Mouse (Mus musculus) kidney, postnatal 0 days (tissue): ENCODE measurements around the gene Cd247. TPM values are rescaled to one million over a fixed set of nuclear protein-coding genes. Genes with fewer than 3 reads are reported as not detected.
"Not testable (repeated sequence)": the region's sequence is repeated elsewhere in the genome, so short reads cannot be mapped to it uniquely, and the experiment has no call there.

Source experiments
- ATAC-seq: fragments of 200-750 bp; cut with Nextera tagmentation; replicated peaks from 2 replicates; pipeline ENCODE4 v1.8.0; 2017; ENCODE audit warnings: low read depth, moderate number of reproducible peaks, moderate TSS enrichment, moderate library complexity; ENCODE audit not compliant: low FRiP score
- DNase-seq: peaks from one replicate; pipeline ENCODE4 v3.0.0-alpha.2; 2016; ENCODE audit warnings: low spot score
- H3K27ac ChIP-seq: fragments of 300-500 bp; sonication (generic); 2 replicates; pipeline ENCODE4 v1.5.1; 2014; ENCODE audit warnings: mild to moderate bottlenecking
- H3K27me3 ChIP-seq: fragments of 300-500 bp; sonication (generic); 2 replicates; pipeline ENCODE4 v1.6.1; 2014; ENCODE audit warnings: low read length, mixed read lengths; ENCODE audit not compliant: insufficient read depth
- H3K36me3 ChIP-seq: fragments of 300-500 bp; sonication (generic); 2 replicates; pipeline ENCODE4 v1.6.1; 2014; ENCODE audit warnings: low read length, mixed read lengths; ENCODE audit not compliant: insufficient read depth
- H3K4me1 ChIP-seq: fragments of 300-500 bp; sonication (generic); replicated peaks from 2 replicates; pipeline ENCODE4 v1.6.1; 2014; ENCODE audit warnings: antibody characterized with exemption, low read length, mixed read lengths; ENCODE audit not compliant: insufficient read depth
- H3K4me2 ChIP-seq: fragments of 300-500 bp; sonication (generic); 2 replicates; pipeline ENCODE4 v1.6.1; 2014; ENCODE audit warnings: mild to moderate bottlenecking, low read length, moderate library complexity, mixed read lengths
- H3K4me3 ChIP-seq: fragments of 300-500 bp; sonication (generic); replicated peaks from 2 replicates; pipeline ENCODE4 v1.5.1; 2014; ENCODE audit warnings: low read depth, low read length
- H3K9ac ChIP-seq: fragments of 300-500 bp; sonication (generic); 2 replicates; pipeline ENCODE4 v1.6.1; 2014; ENCODE audit warnings: low read depth, low read length
- H3K9me3 ChIP-seq: fragments of 300-500 bp; sonication (generic); replicated peaks from 2 replicates; pipeline ENCODE4 v1.6.1; 2016; ENCODE audit warnings: low read length, inconsistent platforms, mixed read lengths
- CTCF ChIP-seq: IDR thresholded peaks from 2 replicates; pipeline ENCODE4 v1.5.1; 2016; ENCODE audit warnings: antibody characterized with exemption, low read depth, mild to moderate bottlenecking, moderate library complexity
- WGBS: fragments of 180-500 bp; shearing (Covaris S2); extraction: QIAGEN DNeasy Blood & Tissue Kit; methylation state at CpG from one replicate; pipeline ENCODE4 v1.1.7; 2014; 5-methylcytosine and 5-hydroxymethylcytosine counted together
- polyA plus RNA-seq: library from polyadenylated mRNA; unstranded; fragments of >200 nt; fragmentation: Nextera tagmentation; extraction: Ambion mirVana; gene quantifications from 2 replicates; pipeline ENCODE4 v1.2.1, GENCODE M21; 2015

Gene Cd247
- polyA plus RNA-seq, 1 experiment from 2014 or later, result 0.67 TPM

GRCm38 (mm10) chr1:165755194-165755593, 33.3 kb upstream of the Cd247 start:
- no peak overlapping the region for H3K4me2 ChIP-seq
- no peak for TF ChIP-seq CTCF
- no peaks in the 10 kb centered on the region for H3K36me3 ChIP-seq
- 23% methylated on average over 4 of the region's 4 CpGs for WGBS
- H3K4me3 ChIP-seq, result no peak overlapping the region
- no peak overlapping the region for H3K27ac ChIP-seq
- H3K27me3 ChIP-seq, result no peaks in the 10 kb centered on the region
- ATAC-seq, result no peak
- no peak overlapping the region for H3K9ac ChIP-seq
- H3K9me3 ChIP-seq, result no peaks in the 10 kb centered on the region
- H3K4me1 ChIP-seq, result no peaks in the 10 kb centered on the region
- peak; percentile 76 for DNase-seq

DNA sequence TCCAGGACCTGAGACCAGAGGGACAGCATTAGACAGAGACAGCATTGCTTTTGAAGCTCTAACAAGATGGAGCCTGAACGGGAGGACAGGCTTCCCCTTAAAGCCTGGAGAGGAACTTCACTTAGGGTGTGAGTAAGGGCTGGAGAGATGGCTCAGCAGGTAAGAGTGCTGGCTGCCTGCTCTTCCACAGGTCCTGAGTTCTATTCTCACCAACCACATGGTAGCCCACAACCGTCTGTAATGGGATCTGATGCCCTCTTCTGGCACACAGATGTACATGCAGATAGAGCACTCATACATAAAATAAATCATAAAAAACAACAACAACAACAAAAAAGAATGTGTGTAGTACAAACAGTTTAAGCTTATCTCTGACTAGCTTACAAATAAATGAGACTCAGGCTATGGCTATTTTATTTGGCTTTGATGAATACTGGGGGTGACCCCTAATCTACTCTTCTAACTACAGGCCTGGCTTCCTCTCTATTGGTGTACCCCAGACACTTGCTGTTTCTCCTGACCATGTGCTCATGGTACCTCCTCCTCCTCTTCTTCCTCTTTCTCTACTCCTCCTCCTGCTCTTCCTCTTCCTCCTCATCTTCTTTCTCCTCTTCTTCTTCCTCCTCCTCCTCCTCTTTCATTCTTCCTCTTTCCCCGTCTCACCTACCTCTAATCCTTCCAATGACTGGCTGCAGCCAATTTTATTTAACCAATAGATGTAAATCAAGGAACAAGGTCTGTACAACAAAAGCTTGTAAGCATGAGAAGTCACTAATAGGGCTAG, 26.8 kb upstream of the Cd247 start:
- Histone ChIP-seq H3K4me3 (no peak overlapping the region), H3K4me2 (no peak overlapping the region), H3K9ac (no peak overlapping the region), H3K4me1 (peaks cover 8% of the 10 kb centered on the region; the same call in 1 of the 2 replicates), H3K36me3 (no peaks in the 10 kb centered on the region), H3K9me3 (no peaks in the 10 kb centered on the region), H3K27ac (no peak overlapping the region), H3K27me3 (no peaks in the 10 kb centered on the region)
- TF ChIP-seq CTCF, result peak; percentile 21; the same call in 1 of the 2 replicates
- 89% methylated on average over 3 of the region's 3 CpGs for WGBS
- ATAC-seq, result no peak
- DNase-seq, result no peak

GRCm38 (mm10) chr1:165762498-165762897, 26.0 kb upstream of the Cd247 start:
- WGBS, result 64% methylated on average over 2 of the region's 2 CpGs
- not testable (repeated sequence) for H3K4me1 ChIP-seq, ATAC-seq, H3K36me3 ChIP-seq, H3K9me3 ChIP-seq, H3K4me3 ChIP-seq, DNase-seq, H3K27ac ChIP-seq, H3K9ac ChIP-seq, H3K4me2 ChIP-seq, H3K27me3 ChIP-seq

- no peak overlapping the region for H3K9ac ChIP-seq
- DNase-seq (peak; percentile 56), ATAC-seq (0 out of 2 replicates have a peak, but pooled peaks have one; percentile 4)
- WGBS, result 23% methylated on average over 14 of the region's 14 CpGs
- no peaks in the 10 kb centered on the region for H3K9me3 ChIP-seq
- H3K4me2 ChIP-seq, result peak overlapping the region; percentile 80
- H3K4me1 ChIP-seq, result peaks cover 8% of the 10 kb centered on the region; the same call in 1 of the 2 replicates
- H3K4me3 ChIP-seq, result peak overlapping the region; percentile 83
- no peaks in the 10 kb centered on the region for H3K36me3 ChIP-seq
- no peak for TF ChIP-seq CTCF
- H3K27me3 ChIP-seq, result no peaks in the 10 kb centered on the region
- no peak overlapping the region for H3K27ac ChIP-seq
Observed at GRCm38 (mm10) chr1:165762914-165763634, 25.4 kb upstream of the Cd247 start.

- Histone ChIP-seq H3K36me3 (no peaks in the 10 kb centered on the region), H3K4me2 (peak within 1 kb of the TSS; percentile 80), H3K4me1 (peaks cover 8% of the 10 kb centered on the region; the same call in 1 of the 2 replicates), H3K27ac (peak within 1 kb of the TSS; percentile 74), H3K27me3 (no peaks in the 10 kb centered on the region), H3K9me3 (no peaks in the 10 kb centered on the region), H3K9ac (peak within 1 kb of the TSS; percentile 72), H3K4me3 (peak within 1 kb of the TSS; percentile 83)
- ATAC-seq (peak; percentile 96), DNase-seq (peak; percentile 99)
- TF ChIP-seq CTCF, result no peak
- WGBS, result under 1% methylated on average over 57 of the region's 57 CpGs
Observed at GRCm38 (mm10) chr1:165763635-165764372, 24.7 kb upstream of the Cd247 start, which contains the start of gene Creg1. Creg1 (plus strand) TSS chr1:165763746.

GRCm38 (mm10) chr1:165764571-165764970, 23.9 kb upstream of the Cd247 start:
- H3K27me3 ChIP-seq, result no peaks in the 10 kb centered on the region
- no peak overlapping the region for H3K9ac ChIP-seq
- no peaks in the 10 kb centered on the region for H3K9me3 ChIP-seq
- no peak for ATAC-seq
- H3K36me3 ChIP-seq, result no peaks in the 10 kb centered on the region
- H3K4me1 ChIP-seq, result peaks cover 8% of the 10 kb centered on the region; the same call in 1 of the 2 replicates
- peak overlapping the region; percentile 80 for H3K4me2 ChIP-seq
- H3K4me3 ChIP-seq, result peak overlapping the region; percentile 83
- no peak for DNase-seq
- no peak overlapping the region for H3K27ac ChIP-seq
- TF ChIP-seq CTCF, result no peak
- WGBS, result 54% methylated on average over 9 of the region's 9 CpGs
